Mouse (Mus musculus): Measurements from ENCODE around the gene Pomc. TPM values are rescaled to one million over a fixed set of nuclear protein-coding genes. Genes with fewer than 3 reads are reported as not detected.
"Not testable (repeated sequence)": the region's sequence is repeated elsewhere in the genome, so short reads cannot be mapped to it uniquely, and the experiment has no call there.

Gene Pomc
- polyA plus RNA-seq, 1 experiment: 0.73 TPM

- WGBS: 3% methylated on average over 53 of the region's 53 CpGs
- peak; percentile 77 for DNase-seq
- H3K4me1 ChIP-seq (ENCODE audit: control insufficient read depth, insufficient read depth, low read length): no peaks in the 10 kb centered on the region
- TF ChIP-seq POLR2A (IDR thresholded peaks at IDR 0.05; ENCODE audit: borderline replicate concordance, extremely low read depth, low read depth, low read length) (peak; percentile 90), CTCF (IDR thresholded peaks at IDR 0.05; ENCODE audit: insufficient read depth, low read length) (no peak)
- peak overlapping the region; percentile 67 for H3K4me3 ChIP-seq (replicated peaks; ENCODE audit: extremely low read depth, low read depth, low read length)
These were observed 5.2 kb downstream of the Pomc start for GRCm38 (mm10) chr12:3959791-3960543.

- 52% methylated on average over 4 of the region's 4 CpGs for WGBS
- no peak for DNase-seq
- Histone ChIP-seq H3K4me1 (ENCODE audit: control insufficient read depth, insufficient read depth, low read length) (no peaks in the 10 kb centered on the region), H3K4me3 (replicated peaks; ENCODE audit: extremely low read depth, low read depth, low read length) (peak overlapping the region; percentile 67)
- no peak for TF ChIP-seq CTCF (IDR thresholded peaks at IDR 0.05; ENCODE audit: insufficient read depth, low read length)
- TF ChIP-seq POLR2A (IDR thresholded peaks at IDR 0.05; ENCODE audit: borderline replicate concordance, extremely low read depth, low read depth, low read length): no peak
These were observed 5.8 kb downstream of the Pomc start for GRCm38 (mm10) chr12:3960553-3960952.

DNA sequence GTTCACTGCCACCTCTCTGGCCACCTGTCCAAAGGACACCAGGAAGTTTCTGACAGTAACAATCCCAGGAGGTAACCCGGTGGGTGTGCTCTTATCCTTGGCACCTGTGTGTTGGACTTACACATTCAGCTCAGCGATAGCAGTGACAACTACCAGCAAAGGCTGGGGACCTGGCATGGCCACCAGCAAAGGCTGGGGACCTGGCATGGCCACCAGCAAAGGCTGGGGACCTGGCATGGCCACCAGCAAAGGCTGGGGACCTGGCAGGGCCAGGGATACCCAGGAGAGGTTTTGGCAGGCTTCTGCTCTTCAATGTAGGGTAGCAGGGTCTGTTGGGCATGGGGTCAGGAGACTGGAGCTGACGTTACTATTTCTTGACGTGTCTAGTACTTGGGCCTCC, 12.4 kb downstream of the Pomc start:
- DNase-seq: no peak
- no peaks in the 10 kb centered on the region for H3K4me1 ChIP-seq (ENCODE audit: control insufficient read depth, insufficient read depth, low read length)
- no peak for TF ChIP-seq POLR2A (IDR thresholded peaks at IDR 0.05; ENCODE audit: borderline replicate concordance, extremely low read depth, low read depth, low read length)
- TF ChIP-seq CTCF (IDR thresholded peaks at IDR 0.05; ENCODE audit: insufficient read depth, low read length): no peak
- WGBS: 91% methylated on average over 4 of the region's 4 CpGs
- H3K4me3 ChIP-seq (replicated peaks; ENCODE audit: extremely low read depth, low read depth, low read length): no peak overlapping the region

- DNase-seq: no peak
- no peaks in the 10 kb centered on the region for H3K4me1 ChIP-seq (ENCODE audit: control insufficient read depth, insufficient read depth, low read length)
- H3K4me3 ChIP-seq (replicated peaks; ENCODE audit: extremely low read depth, low read depth, low read length): no peak overlapping the region
- 64% methylated on average over 9 of the region's 9 CpGs for WGBS
- no peak for TF ChIP-seq POLR2A (IDR thresholded peaks at IDR 0.05; ENCODE audit: borderline replicate concordance, extremely low read depth, low read depth, low read length)
- TF ChIP-seq CTCF (IDR thresholded peaks at IDR 0.05; ENCODE audit: insufficient read depth, low read length): no peak
These were observed 13.6 kb downstream of the Pomc start for GRCm38 (mm10) chr12:3968380-3968779.

DNA sequence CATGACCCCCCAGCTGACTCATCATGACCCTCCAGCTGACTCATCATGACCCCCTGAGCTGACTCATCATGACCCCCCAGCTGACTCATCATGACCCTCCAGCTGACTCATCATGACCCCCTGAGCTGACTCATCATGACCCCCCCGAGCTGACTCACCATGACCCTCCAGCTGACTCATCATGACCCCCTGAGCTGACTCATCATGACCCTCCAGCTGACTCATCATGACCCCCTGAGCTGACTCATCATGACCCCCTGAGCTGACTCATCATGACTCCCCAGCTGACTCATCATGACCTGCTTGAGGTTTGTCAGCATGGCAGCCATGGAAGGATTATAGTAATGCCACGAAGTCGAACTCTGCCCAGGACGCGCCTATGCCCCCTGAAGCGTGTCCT, 18.4 kb downstream of the Pomc start:
- H3K4me3 ChIP-seq (replicated peaks; ENCODE audit: extremely low read depth, low read depth, low read length); DNase-seq; H3K4me1 ChIP-seq (ENCODE audit: control insufficient read depth, insufficient read depth, low read length): not testable (repeated sequence)
- WGBS: 92% methylated on average over 6 of the region's 6 CpGs

DNA sequence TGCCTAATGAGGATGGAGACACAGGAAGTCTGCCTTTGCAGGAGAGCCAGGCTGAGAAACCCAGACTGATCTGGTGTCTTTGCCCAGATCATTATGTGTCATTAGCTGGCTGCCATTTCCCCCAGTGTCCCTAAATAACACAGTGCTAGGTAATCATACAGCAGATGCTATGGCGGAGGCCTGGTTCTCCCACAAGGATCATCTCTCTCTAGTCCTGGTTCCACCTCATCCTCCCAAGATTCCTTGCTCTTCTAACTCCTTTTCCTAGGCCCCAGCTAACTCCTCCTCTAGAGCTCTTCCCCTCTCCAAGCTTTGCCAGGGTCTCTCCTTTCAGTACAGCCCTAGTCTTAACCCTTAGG, 26.2 kb downstream of the Pomc start:
- peaks cover 5% of the 10 kb centered on the region; the same call in 1 of the 2 replicates for H3K4me1 ChIP-seq (ENCODE audit: control insufficient read depth, insufficient read depth, low read length)
- H3K4me3 ChIP-seq (replicated peaks; ENCODE audit: extremely low read depth, low read depth, low read length): peak overlapping the region; percentile 4
- no peak for DNase-seq
- no peak for TF ChIP-seq POLR2A (IDR thresholded peaks at IDR 0.05; ENCODE audit: borderline replicate concordance, extremely low read depth, low read depth, low read length)
- no peak for TF ChIP-seq CTCF (IDR thresholded peaks at IDR 0.05; ENCODE audit: insufficient read depth, low read length)
- 59% methylated on average over 1 of the region's 1 CpGs for WGBS

DNA sequence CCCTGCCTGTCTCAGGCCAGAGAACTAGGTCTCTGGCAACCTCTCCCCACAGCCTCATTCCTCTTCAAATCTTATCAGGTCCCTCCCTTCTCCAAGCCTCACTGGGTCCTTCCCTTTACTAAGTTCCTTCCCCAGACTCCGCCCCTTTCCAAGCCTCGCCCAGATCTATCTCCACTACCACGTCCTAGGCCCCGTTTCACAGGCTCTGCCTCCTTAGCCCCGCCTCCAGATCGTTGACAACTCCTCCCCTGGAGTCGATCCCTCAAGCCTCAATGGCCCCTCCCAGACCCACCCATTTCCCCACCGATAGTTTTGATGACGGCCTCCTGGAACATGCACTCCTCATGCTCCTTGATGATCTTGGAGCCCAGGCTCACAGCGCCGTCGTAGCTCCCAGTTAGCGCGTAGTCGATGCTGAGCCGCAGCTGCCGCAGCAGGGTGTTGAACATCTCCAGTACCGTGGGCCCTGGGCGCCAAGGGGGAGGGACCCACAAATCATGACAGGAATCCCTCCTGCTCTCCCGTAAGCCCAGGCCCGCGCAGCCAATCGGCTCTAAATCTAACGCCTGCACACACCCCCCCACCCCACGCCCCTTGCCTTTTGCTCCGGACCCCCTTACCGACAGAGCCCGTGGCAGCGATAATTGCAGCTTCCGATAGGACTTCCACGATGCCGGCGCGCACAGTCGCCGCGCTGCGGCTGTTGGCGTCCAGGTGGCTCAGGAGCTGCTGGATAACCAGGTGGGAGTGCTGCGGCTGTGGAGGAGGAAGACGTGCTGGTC, 26.8 kb downstream of the Pomc start:
- DNase-seq: peak; percentile 72
- TF ChIP-seq POLR2A (IDR thresholded peaks at IDR 0.05; ENCODE audit: borderline replicate concordance, extremely low read depth, low read depth, low read length): 0 out of 2 replicates have a peak, but pooled peaks have one; percentile 37
- no peak for TF ChIP-seq CTCF (IDR thresholded peaks at IDR 0.05; ENCODE audit: insufficient read depth, low read length)
- peaks cover 5% of the 10 kb centered on the region; the same call in 1 of the 2 replicates for H3K4me1 ChIP-seq (ENCODE audit: control insufficient read depth, insufficient read depth, low read length)
- peak overlapping the region; percentile 66 for H3K4me3 ChIP-seq (replicated peaks; ENCODE audit: extremely low read depth, low read depth, low read length)
- 1% methylated on average over 41 of the region's 41 CpGs for WGBS

DNA sequence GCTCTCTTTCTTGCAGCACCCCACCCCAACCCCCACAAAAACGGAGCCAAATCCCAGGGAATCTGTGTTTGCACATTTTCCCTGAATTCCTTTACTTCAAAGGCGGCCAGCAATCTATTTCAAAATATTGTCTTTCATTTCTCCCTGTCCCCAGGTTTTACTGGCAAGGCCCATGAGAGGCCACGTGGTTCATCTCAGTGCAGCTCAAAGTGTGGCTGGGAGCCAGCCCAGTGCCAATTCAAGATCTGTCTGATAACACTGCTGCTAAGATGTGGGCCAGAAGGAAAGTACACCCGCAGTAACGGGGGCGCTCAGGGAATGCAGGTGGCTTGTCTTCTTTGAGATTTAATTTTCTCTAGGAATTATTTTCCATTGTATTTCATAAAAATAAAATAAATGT, 27.5 kb downstream of the Pomc start:
- 20% methylated on average over 6 of the region's 6 CpGs for WGBS
- peak; percentile 63 for DNase-seq
- no peak overlapping the region for H3K4me3 ChIP-seq (replicated peaks; ENCODE audit: extremely low read depth, low read depth, low read length)
- peaks cover 5% of the 10 kb centered on the region; the same call in 1 of the 2 replicates for H3K4me1 ChIP-seq (ENCODE audit: control insufficient read depth, insufficient read depth, low read length)
- TF ChIP-seq CTCF (IDR thresholded peaks at IDR 0.05; ENCODE audit: insufficient read depth, low read length) (no peak), POLR2A (IDR thresholded peaks at IDR 0.05; ENCODE audit: borderline replicate concordance, extremely low read depth, low read depth, low read length) (no peak)

DNA sequence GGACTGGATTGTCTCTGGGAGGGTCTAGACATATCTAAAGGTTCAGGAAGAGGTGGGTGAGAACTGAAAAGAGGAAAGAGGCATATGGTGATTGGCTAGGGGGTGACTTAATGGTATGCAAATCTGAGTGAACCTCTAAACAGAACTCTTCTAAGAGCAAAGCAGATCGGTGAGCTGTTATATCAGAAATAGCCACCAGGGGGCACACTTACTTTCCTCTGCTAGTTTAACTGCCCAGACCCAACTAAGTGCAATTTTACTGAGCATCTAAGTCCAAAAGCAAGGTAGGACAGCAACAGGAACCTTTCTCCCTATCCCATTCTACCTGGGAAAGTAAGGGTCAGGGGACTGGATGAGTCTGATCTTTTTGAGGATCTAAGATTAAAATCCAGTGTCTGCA, 29.0 kb downstream of the Pomc start:
- WGBS: 0% methylated on average over 1 of the region's 1 CpGs
- TF ChIP-seq CTCF (IDR thresholded peaks at IDR 0.05; ENCODE audit: insufficient read depth, low read length): peak; percentile 49; the same call in 1 of the 2 replicates
- TF ChIP-seq POLR2A (IDR thresholded peaks at IDR 0.05; ENCODE audit: borderline replicate concordance, extremely low read depth, low read depth, low read length): no peak
- Histone ChIP-seq H3K4me3 (replicated peaks; ENCODE audit: extremely low read depth, low read depth, low read length) (no peak overlapping the region), H3K4me1 (ENCODE audit: control insufficient read depth, insufficient read depth, low read length) (peaks cover 5% of the 10 kb centered on the region; the same call in 1 of the 2 replicates)
- DNase-seq: peak; percentile 73

All from lung, adult 2 months (tissue).